Mouse (Mus musculus) embryonic facial prominence, embryonic 10.5 days (tissue): ENCODE results near the gene Nav2. TPM values are rescaled to one million over a fixed set of nuclear protein-coding genes. Genes with fewer than 3 reads are reported as not detected.

ENCODE experiments used
- DNase-seq: peaks from one replicate; pipeline ENCODE4 v3.0.0-alpha.2; 2017; ENCODE audit warnings: low spot score
- H3K27ac ChIP-seq: fragments of 300-500 bp; sonication (generic); replicated peaks from 2 replicates; pipeline ENCODE4 v1.5.1; 2016; ENCODE audit warnings: mild to moderate bottlenecking
- H3K27me3 ChIP-seq: fragments of 300-500 bp; sonication (generic); replicated peaks from 2 replicates; pipeline ENCODE4 v1.6.1; 2016; ENCODE audit warnings: low read depth, mild to moderate bottlenecking; ENCODE audit not compliant: poor library complexity, severe bottlenecking
- H3K36me3 ChIP-seq: fragments of 300-500 bp; sonication (generic); replicated peaks from 2 replicates; pipeline ENCODE4 v1.6.1; 2016; ENCODE audit warnings: mild to moderate bottlenecking, moderate library complexity
- H3K4me1 ChIP-seq: fragments of 300-500 bp; sonication (generic); 2 replicates; pipeline ENCODE4 v1.6.1; 2016
- H3K4me3 ChIP-seq: fragments of 300-500 bp; sonication (generic); 2 replicates; pipeline ENCODE4 v1.5.1; 2016; ENCODE audit warnings: mild to moderate bottlenecking, moderate library complexity
- H3K9me3 ChIP-seq: fragments of 300-500 bp; sonication (generic); 2 replicates; pipeline ENCODE4 v1.6.1; 2016; ENCODE audit warnings: mild to moderate bottlenecking
- WGBS: fragments of 180-500 bp; shearing (Covaris S2); methylation state at CpG from one replicate; pipeline ENCODE4 v1.1.7; 2016; 5-methylcytosine and 5-hydroxymethylcytosine counted together
- polyA plus RNA-seq: library from polyadenylated mRNA; unstranded; fragments of >200 nt; fragmentation: Nextera tagmentation; extraction: Ambion mirVana; gene quantifications from 2 replicates; pipeline ENCODE4 v1.2.1, GENCODE M21; 2016

Nav2 gene
- polyA plus RNA-seq, 1 experiment from 2014 or later, result 11.5 TPM

GRCm38 (mm10) chr7:49493210-49493609 lies 584.7 kb downstream of the Nav2 start:
- WGBS, result 86% methylated on average over 4 of the region's 4 CpGs
- Histone ChIP-seq H3K4me3 (no peak overlapping the region), H3K9me3 (no peaks in the 10 kb centered on the region), H3K27ac (no peak overlapping the region), H3K4me1 (peaks cover 29% of the 10 kb centered on the region), H3K27me3 (peaks cover 16% of the 10 kb centered on the region), H3K36me3 (no peaks in the 10 kb centered on the region; the same call in 1 of the 2 replicates)
- peak; percentile 41 for DNase-seq

GRCm38 (mm10) chr7:49494654-49495053 lies 586.1 kb downstream of the Nav2 start:
- 85% methylated on average over 6 of the region's 6 CpGs for WGBS
- no peaks in the 10 kb centered on the region for H3K9me3 ChIP-seq
- DNase-seq, result no peak
- H3K27me3 ChIP-seq, result peaks cover 14% of the 10 kb centered on the region
- H3K4me1 ChIP-seq, result peaks cover 29% of the 10 kb centered on the region
- H3K36me3 ChIP-seq, result no peaks in the 10 kb centered on the region; the same call in 1 of the 2 replicates
- no peak overlapping the region for H3K4me3 ChIP-seq
- no peak overlapping the region for H3K27ac ChIP-seq

- H3K4me1 ChIP-seq, result peaks cover 24% of the 10 kb centered on the region
- no peak overlapping the region for H3K4me3 ChIP-seq
- peaks cover 14% of the 10 kb centered on the region for H3K27me3 ChIP-seq
- peak overlapping the region; percentile 78 for H3K27ac ChIP-seq
- WGBS, result 13% methylated on average over 11 of the region's 11 CpGs
- no peaks in the 10 kb centered on the region for H3K9me3 ChIP-seq
- no peaks in the 10 kb centered on the region; the same call in 1 of the 2 replicates for H3K36me3 ChIP-seq
- DNase-seq, result peak; percentile 64
Observed at GRCm38 (mm10) chr7:49496111-49496510, 587.6 kb downstream of the Nav2 start.

- peak; percentile 57 for DNase-seq
- Histone ChIP-seq H3K36me3 (no peaks in the 10 kb centered on the region; the same call in 1 of the 2 replicates), H3K27ac (peak overlapping the region; percentile 78), H3K27me3 (peaks cover 14% of the 10 kb centered on the region), H3K4me1 (peaks cover 24% of the 10 kb centered on the region), H3K4me3 (peak overlapping the region; percentile 29), H3K9me3 (no peaks in the 10 kb centered on the region)
- 25% methylated on average over 13 of the region's 13 CpGs for WGBS
Observed at GRCm38 (mm10) chr7:49496766-49497425, 588.4 kb downstream of the Nav2 start.

GRCm38 (mm10) chr7:49497426-49497892 lies 588.9 kb downstream of the Nav2 start:
- H3K4me1 ChIP-seq, result peaks cover 24% of the 10 kb centered on the region
- 63% methylated on average over 4 of the region's 4 CpGs for WGBS
- no peaks in the 10 kb centered on the region for H3K36me3 ChIP-seq
- H3K4me3 ChIP-seq, result peak overlapping the region; percentile 29
- peaks cover 14% of the 10 kb centered on the region for H3K27me3 ChIP-seq
- no peaks in the 10 kb centered on the region for H3K9me3 ChIP-seq
- peak overlapping the region; percentile 78 for H3K27ac ChIP-seq
- DNase-seq, result no peak

GRCm38 (mm10) chr7:49499598-49499997 lies 591.1 kb downstream of the Nav2 start:
- WGBS, result 87% methylated on average over 6 of the region's 6 CpGs
- no peak overlapping the region for H3K27ac ChIP-seq
- H3K27me3 ChIP-seq, result peaks cover 27% of the 10 kb centered on the region
- DNase-seq, result no peak
- peaks cover 36% of the 10 kb centered on the region for H3K4me1 ChIP-seq
- no peaks in the 10 kb centered on the region for H3K9me3 ChIP-seq
- no peak overlapping the region for H3K4me3 ChIP-seq
- H3K36me3 ChIP-seq, result no peaks in the 10 kb centered on the region

GRCm38 (mm10) chr7:49500916-49501315 lies 592.4 kb downstream of the Nav2 start:
- peaks cover 42% of the 10 kb centered on the region for H3K4me1 ChIP-seq
- DNase-seq, result no peak
- H3K36me3 ChIP-seq, result no peaks in the 10 kb centered on the region
- 92% methylated on average over 5 of the region's 5 CpGs for WGBS
- no peak overlapping the region for H3K4me3 ChIP-seq
- H3K9me3 ChIP-seq, result no peaks in the 10 kb centered on the region
- H3K27me3 ChIP-seq, result peaks cover 15% of the 10 kb centered on the region; the same call in 1 of the 2 replicates
- H3K27ac ChIP-seq, result no peak overlapping the region

GRCm38 (mm10) chr7:49503419-49503818 lies 594.9 kb downstream of the Nav2 start:
- no peak overlapping the region for H3K27ac ChIP-seq
- H3K9me3 ChIP-seq, result no peaks in the 10 kb centered on the region
- peaks cover 27% of the 10 kb centered on the region; the same call in 1 of the 2 replicates for H3K27me3 ChIP-seq
- no peaks in the 10 kb centered on the region for H3K36me3 ChIP-seq
- peaks cover 34% of the 10 kb centered on the region for H3K4me1 ChIP-seq
- no peak overlapping the region for H3K4me3 ChIP-seq
- no peak for DNase-seq
- 64% methylated on average over 8 of the region's 8 CpGs for WGBS

- H3K4me3 ChIP-seq, result no peak overlapping the region
- H3K9me3 ChIP-seq, result no peaks in the 10 kb centered on the region
- WGBS, result 36% methylated on average over 2 of the region's 2 CpGs
- peaks cover 34% of the 10 kb centered on the region for H3K4me1 ChIP-seq
- DNase-seq, result no peak
- peaks cover 27% of the 10 kb centered on the region; the same call in 1 of the 2 replicates for H3K27me3 ChIP-seq
- no peak overlapping the region for H3K27ac ChIP-seq
- no peaks in the 10 kb centered on the region for H3K36me3 ChIP-seq
Observed at GRCm38 (mm10) chr7:49503881-49504280, 595.4 kb downstream of the Nav2 start.

GRCm38 (mm10) chr7:49504297-49504696 lies 595.8 kb downstream of the Nav2 start:
- H3K9me3 ChIP-seq, result no peaks in the 10 kb centered on the region
- no peak for DNase-seq
- no peaks in the 10 kb centered on the region for H3K36me3 ChIP-seq
- H3K27me3 ChIP-seq, result peaks cover 27% of the 10 kb centered on the region; the same call in 1 of the 2 replicates
- no peak overlapping the region for H3K4me3 ChIP-seq
- peak overlapping the region; percentile 63; the same call in 1 of the 2 replicates for H3K27ac ChIP-seq
- whole genome bisulfite sequencing, result 10% methylated on average over 3 of the region's 3 CpGs
- peaks cover 34% of the 10 kb centered on the region for H3K4me1 ChIP-seq

GRCm38 (mm10) chr7:49505024-49505423 lies 596.5 kb downstream of the Nav2 start:
- Histone ChIP-seq H3K27ac (peak overlapping the region; percentile 63), H3K9me3 (no peaks in the 10 kb centered on the region), H3K4me1 (peaks cover 34% of the 10 kb centered on the region), H3K36me3 (no peaks in the 10 kb centered on the region), H3K4me3 (no peak overlapping the region), H3K27me3 (peaks cover 27% of the 10 kb centered on the region; the same call in 1 of the 2 replicates)
- WGBS, result 11% methylated on average over 3 of the region's 3 CpGs
- DNase-seq, result no peak

GRCm38 (mm10) chr7:49506085-49506820 lies 597.7 kb downstream of the Nav2 start:
- WGBS, result 72% methylated on average over 12 of the region's 12 CpGs
- peaks cover 37% of the 10 kb centered on the region for H3K27me3 ChIP-seq
- peaks cover 38% of the 10 kb centered on the region for H3K4me1 ChIP-seq
- no peaks in the 10 kb centered on the region for H3K9me3 ChIP-seq
- no peaks in the 10 kb centered on the region for H3K36me3 ChIP-seq
- H3K27ac ChIP-seq, result 0 out of 2 replicates have a peak overlapping the region, but pooled peaks have one; percentile 35
- no peak for DNase-seq
- no peak overlapping the region for H3K4me3 ChIP-seq
